Mouse (Mus musculus) G1E (cell line): ENCODE results near the gene Dpm2.

Experiments
- CTCF ChIP-seq: IDR thresholded peaks from 2 replicates; pipeline ENCODE4 v1.5.1; 2012; ENCODE audit warnings: low read depth, low read length, inconsistent platforms, mixed read lengths
- GATA1 ChIP-seq: IDR thresholded peaks from 2 replicates; pipeline ENCODE4 v1.6.1; 2012; ENCODE audit warnings: borderline replicate concordance, low read length, inconsistent platforms, mixed read lengths
- GATA2 ChIP-seq: IDR thresholded peaks from 2 replicates; pipeline ENCODE4 v1.6.1; 2012; ENCODE audit warnings: low read depth, low read length, inconsistent platforms, borderline replicate concordance
- POLR2AphosphoS5 ChIP-seq: IDR thresholded peaks from 2 replicates; pipeline ENCODE4 v1.6.1; 2012; ENCODE audit warnings: low read depth, low read length, inconsistent platforms; ENCODE audit not compliant: insufficient replicate concordance
- TAL1 ChIP-seq: conservative IDR thresholded peaks from 2 replicates; pipeline ENCODE4 v1.6.1; 2012; ENCODE audit warnings: low read depth, low read length, inconsistent platforms, mixed read lengths

GRCm38 (mm10) chr2:32599409-32599808 lies 28.8 kb downstream of the Dpm2 start, which contains the start of gene St6galnac6:
- TF ChIP-seq GATA1 = no peak
- TF ChIP-seq CTCF = no peak
- TF ChIP-seq TAL1 = no peak
- TF ChIP-seq GATA2 = no peak
- no peak for TF ChIP-seq POLR2AphosphoS5
